Mouse (Mus musculus): ENCODE data around the gene Prickle2. TPM values are rescaled to one million over a fixed set of nuclear protein-coding genes. Genes with fewer than 3 reads are reported as not detected.

Prickle2 gene
- polyA plus RNA-seq, 1 experiment from 2014 or later, result 7.7 TPM

- Histone ChIP-seq H3K9ac (no peak overlapping the region), H3K4me2 (no peak overlapping the region), H3K4me1 (peaks cover 4% of the 10 kb centered on the region; the same call in 1 of the 2 replicates), H3K27ac (no peak overlapping the region), H3K36me3 (no peaks in the 10 kb centered on the region), H3K4me3 (replicated peaks) (no peak overlapping the region), H3K27me3 (replicated peaks) (no peaks in the 10 kb centered on the region), H3K9me3 (no peaks in the 10 kb centered on the region)
- no peak for ATAC-seq (ENCODE audit: insufficient read depth, low FRiP score, low read depth)
- WGBS, result 63% methylated on average over 4 of the region's 4 CpGs
Observed at GRCm38 (mm10) chr6:92708137-92708536, 2.2 kb upstream of the Prickle2 start.

- Histone ChIP-seq H3K36me3 (no peaks in the 10 kb centered on the region), H3K4me2 (peak overlapping the region; percentile 93), H3K27ac (peak overlapping the region; percentile 57), H3K9ac (peak overlapping the region; percentile 71), H3K4me1 (peaks cover 4% of the 10 kb centered on the region; the same call in 1 of the 2 replicates), H3K27me3 (replicated peaks) (no peaks in the 10 kb centered on the region), H3K9me3 (no peaks in the 10 kb centered on the region), H3K4me3 (replicated peaks) (peak overlapping the region; percentile 73)
- no peak; the same call in 1 of the 2 replicates for ATAC-seq (ENCODE audit: insufficient read depth, low FRiP score, low read depth)
- 3% methylated on average over 39 of the region's 39 CpGs for WGBS
Observed at GRCm38 (mm10) chr6:92705353-92706144, 406 bp downstream of the Prickle2 start.

- peak overlapping the region; percentile 36; the same call in 1 of the 2 replicates for H3K27ac ChIP-seq
- H3K4me3 ChIP-seq (replicated peaks), result peak overlapping the region; percentile 73
- no peaks in the 10 kb centered on the region for H3K9me3 ChIP-seq
- WGBS, result 18% methylated on average over 9 of the region's 9 CpGs
- ATAC-seq (ENCODE audit: insufficient read depth, low FRiP score, low read depth), result no peak
- H3K4me2 ChIP-seq, result peak overlapping the region; percentile 93
- H3K9ac ChIP-seq, result no peak overlapping the region
- H3K27me3 ChIP-seq (replicated peaks), result no peaks in the 10 kb centered on the region
- peaks cover 4% of the 10 kb centered on the region; the same call in 1 of the 2 replicates for H3K4me1 ChIP-seq
- no peaks in the 10 kb centered on the region for H3K36me3 ChIP-seq
Observed at GRCm38 (mm10) chr6:92704810-92705209, 1.1 kb downstream of the Prickle2 start.

- Histone ChIP-seq H3K27ac (no peak overlapping the region), H3K9me3 (no peaks in the 10 kb centered on the region), H3K36me3 (no peaks in the 10 kb centered on the region), H3K9ac (no peak overlapping the region), H3K4me3 (replicated peaks) (no peak overlapping the region), H3K4me1 (no peaks in the 10 kb centered on the region), H3K4me2 (no peak overlapping the region), H3K27me3 (replicated peaks) (no peaks in the 10 kb centered on the region)
- WGBS, result 46% methylated on average over 3 of the region's 3 CpGs
- ATAC-seq (ENCODE audit: insufficient read depth, low FRiP score, low read depth), result no peak
Observed at GRCm38 (mm10) chr6:92699491-92700209, 6.3 kb downstream of the Prickle2 start.

- 79% methylated on average over 5 of the region's 5 CpGs for WGBS
- Histone ChIP-seq H3K27me3 (replicated peaks) (no peaks in the 10 kb centered on the region), H3K36me3 (no peaks in the 10 kb centered on the region), H3K9me3 (no peaks in the 10 kb centered on the region), H3K4me2 (no peak overlapping the region), H3K27ac (no peak overlapping the region), H3K9ac (no peak overlapping the region), H3K4me3 (replicated peaks) (no peak overlapping the region), H3K4me1 (no peaks in the 10 kb centered on the region)
- ATAC-seq (ENCODE audit: insufficient read depth, low FRiP score, low read depth), result no peak
Observed at GRCm38 (mm10) chr6:92697807-92698206, 8.1 kb downstream of the Prickle2 start.

GRCm38 (mm10) chr6:92687317-92687716, 18.6 kb downstream of the Prickle2 start:
- H3K4me3 ChIP-seq (replicated peaks), result no peak overlapping the region
- no peaks in the 10 kb centered on the region for H3K9me3 ChIP-seq
- 61% methylated on average over 5 of the region's 5 CpGs for WGBS
- no peak for ATAC-seq (ENCODE audit: insufficient read depth, low FRiP score, low read depth)
- H3K9ac ChIP-seq, result no peak overlapping the region
- no peak overlapping the region for H3K27ac ChIP-seq
- no peaks in the 10 kb centered on the region for H3K36me3 ChIP-seq
- no peak overlapping the region for H3K4me2 ChIP-seq
- no peaks in the 10 kb centered on the region for H3K27me3 ChIP-seq (replicated peaks)
- H3K4me1 ChIP-seq, result no peaks in the 10 kb centered on the region

DNA sequence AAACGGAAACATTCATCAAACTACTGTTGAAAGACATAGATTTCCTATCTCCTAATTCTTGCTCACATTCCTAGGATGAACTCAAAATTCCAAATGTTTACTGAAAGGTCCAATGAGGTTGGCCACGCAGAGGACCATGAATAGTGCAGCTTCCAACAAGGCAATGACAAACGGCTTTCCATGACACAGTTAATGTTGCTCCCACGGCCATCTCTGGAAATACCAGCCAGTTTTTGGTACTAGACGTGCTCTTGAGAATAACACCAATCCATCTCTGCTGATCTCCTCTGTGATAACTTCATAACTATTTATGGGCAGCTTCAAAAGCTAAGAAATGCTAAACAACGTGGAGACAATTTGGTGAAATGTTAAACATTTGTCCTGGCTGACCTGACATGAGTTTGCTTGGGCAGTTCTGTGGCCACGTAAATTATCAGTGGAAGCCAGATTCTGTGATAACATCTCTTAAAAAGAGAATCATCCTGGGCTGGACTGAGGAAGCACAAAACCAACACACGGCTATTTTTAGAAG, 31.5 kb downstream of the Prickle2 start:
- H3K4me2 ChIP-seq, result no peak overlapping the region
- no peaks in the 10 kb centered on the region for H3K9me3 ChIP-seq
- WGBS, result 23% methylated on average over 8 of the region's 8 CpGs
- H3K9ac ChIP-seq, result no peak overlapping the region
- H3K27ac ChIP-seq, result no peak overlapping the region
- no peak for ATAC-seq (ENCODE audit: insufficient read depth, low FRiP score, low read depth)
- H3K36me3 ChIP-seq, result no peaks in the 10 kb centered on the region
- H3K4me3 ChIP-seq (replicated peaks), result no peak overlapping the region
- H3K4me1 ChIP-seq, result 0 out of 2 replicates have a peak, but pooled peaks cover 3% of the 10 kb centered on the region
- no peaks in the 10 kb centered on the region for H3K27me3 ChIP-seq (replicated peaks)

- Histone ChIP-seq H3K27ac (no peak overlapping the region), H3K9me3 (no peaks in the 10 kb centered on the region), H3K4me2 (no peak overlapping the region), H3K36me3 (no peaks in the 10 kb centered on the region), H3K9ac (no peak overlapping the region), H3K4me1 (0 out of 2 replicates have a peak, but pooled peaks cover 4% of the 10 kb centered on the region), H3K4me3 (replicated peaks) (no peak overlapping the region), H3K27me3 (replicated peaks) (no peaks in the 10 kb centered on the region)
- no peak for ATAC-seq (ENCODE audit: insufficient read depth, low FRiP score, low read depth)
- WGBS, result 82% methylated on average over 5 of the region's 5 CpGs
Observed at GRCm38 (mm10) chr6:92670518-92671147, 35.3 kb downstream of the Prickle2 start.

DNA sequence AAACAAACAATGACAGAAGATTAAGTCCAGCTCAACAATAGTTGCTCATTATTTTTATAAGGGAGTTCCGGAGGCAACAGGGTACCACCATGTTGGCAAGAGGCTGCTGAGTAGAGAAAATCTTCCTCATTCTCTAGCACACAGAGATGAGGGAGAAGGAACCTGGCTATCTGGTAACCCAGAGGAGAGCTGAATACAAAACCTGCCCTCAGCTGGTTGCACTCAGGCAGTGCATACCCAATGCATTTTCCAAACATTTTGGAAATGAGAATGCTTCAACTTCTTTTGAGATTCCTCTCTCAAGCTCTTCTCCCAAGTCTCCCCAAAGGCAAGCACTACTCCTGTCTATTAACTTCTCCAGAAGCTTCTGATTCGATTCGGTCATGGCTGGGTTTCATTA, 36.3 kb downstream of the Prickle2 start:
- WGBS, result 94% methylated on average over 3 of the region's 3 CpGs
- no peaks in the 10 kb centered on the region for H3K27me3 ChIP-seq (replicated peaks)
- ATAC-seq (ENCODE audit: insufficient read depth, low FRiP score, low read depth), result no peak

GRCm38 (mm10) chr6:92667544-92667943, 38.4 kb downstream of the Prickle2 start:
- Histone ChIP-seq H3K36me3 (no peaks in the 10 kb centered on the region), H3K27me3 (replicated peaks) (no peaks in the 10 kb centered on the region), H3K9me3 (no peaks in the 10 kb centered on the region), H3K9ac (no peak overlapping the region), H3K4me1 (peaks cover 12% of the 10 kb centered on the region; the same call in 1 of the 2 replicates), H3K27ac (no peak overlapping the region), H3K4me2 (no peak overlapping the region), H3K4me3 (replicated peaks) (no peak overlapping the region)
- WGBS, result 58% methylated on average over 3 of the region's 3 CpGs
- ATAC-seq (ENCODE audit: insufficient read depth, low FRiP score, low read depth), result no peak

More for the DNA sequence above, 36.3 kb downstream of the Prickle2 start:
- no peaks in the 10 kb centered on the region for H3K9me3 ChIP-seq
- no peaks in the 10 kb centered on the region for H3K36me3 ChIP-seq
- H3K9ac ChIP-seq, result no peak overlapping the region
- peaks cover 12% of the 10 kb centered on the region; the same call in 1 of the 2 replicates for H3K4me1 ChIP-seq
- H3K4me2 ChIP-seq, result no peak overlapping the region
- no peak overlapping the region for H3K4me3 ChIP-seq (replicated peaks)
- no peak overlapping the region for H3K27ac ChIP-seq

GRCm38 (mm10) chr6:92665530-92665989, 40.4 kb downstream of the Prickle2 start:
- WGBS, result 12% methylated on average over 1 of the region's 1 CpGs
- H3K4me1 ChIP-seq, result peaks cover 12% of the 10 kb centered on the region; the same call in 1 of the 2 replicates
- ATAC-seq (ENCODE audit: insufficient read depth, low FRiP score, low read depth), result no peak
- H3K4me2 ChIP-seq, result no peak overlapping the region
- H3K9ac ChIP-seq, result no peak overlapping the region
- no peaks in the 10 kb centered on the region for H3K9me3 ChIP-seq
- H3K27me3 ChIP-seq (replicated peaks), result no peaks in the 10 kb centered on the region
- no peak overlapping the region for H3K4me3 ChIP-seq (replicated peaks)
- H3K36me3 ChIP-seq, result no peaks in the 10 kb centered on the region
- H3K27ac ChIP-seq, result no peak overlapping the region
